Mouse (Mus musculus) CD4-positive, CD25-positive, alpha-beta regulatory T cell, adult 9 weeks (primary cell): ENCODE results near the gene D630045J12Rik. TPM values are rescaled to one million over a fixed set of nuclear protein-coding genes. Genes with fewer than 3 reads are reported as not detected.

Experiments
- polyA plus RNA-seq: library from polyadenylated mRNA; unstranded; fragments of 100-300 nt; shearing (Covaris generic); gene quantifications from one replicate; pipeline ENCODE4 v1.2.1, GENCODE M21; 2017

D630045J12Rik gene
- 0.12 TPM for polyA plus RNA-seq

GRCm38 (mm10) chr6:38253736-38254641, at the start of gene D630045J12Rik:
TSS of gene D630045J12Rik (minus strand) at chr6:38254009.

GRCm38 (mm10) chr6:38298761-38299401, 45.1 kb upstream of the D630045J12Rik start, which contains the start of gene Zc3hav1l:
TSS of gene Zc3hav1l (minus strand) at chr6:38299259.

GRCm38 (mm10) chr6:38124207-38124835, 129.5 kb downstream of the D630045J12Rik start, which contains the start of gene Atp6v0a4:
TSS of gene Atp6v0a4 (minus strand) at chr6:38124586.

GRCm38 (mm10) chr6:38109160-38109795, 144.5 kb downstream of the D630045J12Rik start, which contains the start of gene Tmem213:
TSS of gene Tmem213 (plus strand) at chr6:38109255.

Other genes with a start within 250 kb of the D630045J12Rik start
- 0.24 TPM for gene Svopl, start 207.0 kb downstream of the D630045J12Rik start, polyA plus RNA-seq
- not detected for gene Tmem213, start 144.8 kb downstream of the D630045J12Rik start, polyA plus RNA-seq
- gene Atp6v0a4, start 129.4 kb downstream of the D630045J12Rik start, polyA plus RNA-seq = not detected
- 0.42 TPM for gene Zc3hav1l, start 45.2 kb upstream of the D630045J12Rik start, polyA plus RNA-seq
- 94.5 TPM for gene Zc3hav1, start 100.6 kb upstream of the D630045J12Rik start, polyA plus RNA-seq
- 0.42 TPM for gene Ttc26, start 127.5 kb upstream of the D630045J12Rik start, polyA plus RNA-seq
- 12.2 TPM for gene Ubn2, start 179.9 kb upstream of the D630045J12Rik start, polyA plus RNA-seq